Mouse (Mus musculus) granulocyte monocyte progenitor cell, adult 5-6 weeks (primary cell): ENCODE data around the gene Polr3f. TPM values are rescaled to one million over a fixed set of nuclear protein-coding genes. Genes with fewer than 3 reads are reported as not detected.
A peak's percentile ranks its signal among the peaks of the same experiment; 100 is the strongest.

ENCODE experiments used
- ATAC-seq: replicated peaks from 2 replicates; pipeline ENCODE4 v1.8.0; 2016; ENCODE audit warnings: mild to moderate bottlenecking, moderate TSS enrichment, inconsistent platforms; ENCODE audit not compliant: poor library complexity, severe bottlenecking
- total RNA-seq, 2 experiments: library from RNA; stranded (forward) in 1 of 2; stranded (reverse) in 1 of 2; fragments of 200-712, 200-1000 nt in 1 of 2; fragments of >200 nt in 1 of 2; fragmentation: Nextera tagmentation in 1 of 2; gene quantifications; 2 replicates each; pipeline ENCODE4 v1.2.3; 2014 to 2017

The Polr3f gene
- total RNA-seq, 2 experiments from 2014 or later = 15.6 to 35.1 TPM

GRCm38 (mm10) chr2:144555820-144556552 lies 28.5 kb downstream of the Polr3f start, which contains the start of gene Sec23b:
Gene Sec23b (plus strand): TSS chr2:144556229.
- peak; percentile 93 for ATAC-seq

DNA sequence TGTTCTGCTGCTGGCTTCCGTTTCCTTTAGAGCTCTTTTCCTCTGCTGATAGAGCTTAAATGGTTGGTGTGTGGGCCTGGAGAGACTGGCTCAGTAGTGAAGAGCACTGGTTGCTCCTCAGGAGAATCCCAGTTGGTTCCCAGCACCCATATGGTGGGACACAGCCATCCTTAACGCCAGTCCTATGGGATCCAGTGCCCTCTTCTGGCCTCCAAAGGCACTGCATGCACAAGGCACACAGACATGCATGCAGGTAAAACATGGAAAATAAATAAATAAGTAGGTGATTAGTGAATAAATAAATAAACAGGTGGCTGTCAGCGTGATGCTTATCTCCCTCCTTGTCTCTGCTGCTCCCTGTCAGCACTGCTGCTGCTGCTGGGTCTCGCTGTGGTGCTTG lies 61.2 kb downstream of the Polr3f start:
- ATAC-seq = 0 out of 2 replicates have a peak, but pooled peaks have one; percentile 42

Other genes with a start within 250 kb of the Polr3f start
- not detected in 2 replicates for gene Ovol2, start 195.6 kb upstream of the Polr3f start, total RNA-seq (2014; fragmentation: Nextera tagmentation)
- not detected in 2 replicates for gene Ovol2, start 195.6 kb upstream of the Polr3f start, total RNA-seq (2017)
- 62.8 and 84.3 TPM in 2 replicates for gene Kat14, start 158.7 kb upstream of the Polr3f start, total RNA-seq (2014; fragmentation: Nextera tagmentation)
- 37.3 and 37.9 TPM in 2 replicates for gene Kat14, start 158.7 kb upstream of the Polr3f start, total RNA-seq (2017)
- gene Pet117, start 158.7 kb upstream of the Polr3f start, total RNA-seq (2014; fragmentation: Nextera tagmentation) = not detected in 2 replicates
- gene Pet117, start 158.7 kb upstream of the Polr3f start, total RNA-seq (2017) = not detected in 2 replicates
- not detected in 2 replicates for gene Dzank1, start 304 bp upstream of the Polr3f start, total RNA-seq (2014; fragmentation: Nextera tagmentation)
- 2.5 TPM in 1 of 2 replicates, not detected in the other for gene Dzank1, start 304 bp upstream of the Polr3f start, total RNA-seq (2017)
- gene Rbbp9, start 23.2 kb downstream of the Polr3f start, total RNA-seq (2014; fragmentation: Nextera tagmentation) = 11.5 and 19.1 TPM in 2 replicates
- gene Rbbp9, start 23.2 kb downstream of the Polr3f start, total RNA-seq (2017) = 9.6 and 9.7 TPM in 2 replicates
- gene Sec23b, start 28.5 kb downstream of the Polr3f start, total RNA-seq (2014; fragmentation: Nextera tagmentation) = 56.9 and 79.4 TPM in 2 replicates
- gene Sec23b, start 28.5 kb downstream of the Polr3f start, total RNA-seq (2017) = 120 and 130 TPM in 2 replicates
- gene Smim26, start 66.3 kb downstream of the Polr3f start, total RNA-seq (2014; fragmentation: Nextera tagmentation) = 32.6 and 47.7 TPM in 2 replicates
- 15.6 and 30.0 TPM in 2 replicates for gene Smim26, start 66.3 kb downstream of the Polr3f start, total RNA-seq (2017)
- 31.2 and 39.9 TPM in 2 replicates for gene Dtd1, start 72.2 kb downstream of the Polr3f start, total RNA-seq (2014; fragmentation: Nextera tagmentation)
- gene Dtd1, start 72.2 kb downstream of the Polr3f start, total RNA-seq (2017) = 43.9 and 75.9 TPM in 2 replicates